Mouse (Mus musculus): ENCODE results near the gene Ccdc191. TPM values are rescaled to one million over a fixed set of nuclear protein-coding genes. Genes with fewer than 3 reads are reported as not detected.

Ccdc191 gene
- total RNA-seq, 2 experiments from 2014 or later = 4.5 to 7.2 TPM

DNA sequence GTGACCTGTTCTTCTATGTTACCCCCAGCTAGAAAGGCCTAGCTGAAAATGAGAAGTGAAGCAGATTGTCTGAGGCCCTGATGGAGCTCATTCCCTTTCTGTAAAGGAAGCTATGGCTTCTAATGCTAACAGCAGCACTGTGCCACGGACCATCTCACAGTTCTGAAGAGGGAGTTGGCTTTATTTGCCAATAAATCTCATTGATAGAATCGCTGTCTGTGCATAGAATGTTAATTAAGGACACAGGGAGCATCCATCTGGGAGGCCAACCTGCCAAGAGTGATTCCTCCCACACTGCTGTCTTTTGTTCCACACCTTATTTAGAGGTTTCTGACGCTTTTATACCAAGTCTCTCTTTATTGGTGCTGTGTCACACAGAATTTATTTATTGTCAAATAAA, 41.9 kb downstream of the Ccdc191 start:
- no peak for DNase-seq

- DNase-seq = no peak
Measured at GRCm38 (mm10) chr16:43932319-43932718, 42.7 kb downstream of the Ccdc191 start.

DNA sequence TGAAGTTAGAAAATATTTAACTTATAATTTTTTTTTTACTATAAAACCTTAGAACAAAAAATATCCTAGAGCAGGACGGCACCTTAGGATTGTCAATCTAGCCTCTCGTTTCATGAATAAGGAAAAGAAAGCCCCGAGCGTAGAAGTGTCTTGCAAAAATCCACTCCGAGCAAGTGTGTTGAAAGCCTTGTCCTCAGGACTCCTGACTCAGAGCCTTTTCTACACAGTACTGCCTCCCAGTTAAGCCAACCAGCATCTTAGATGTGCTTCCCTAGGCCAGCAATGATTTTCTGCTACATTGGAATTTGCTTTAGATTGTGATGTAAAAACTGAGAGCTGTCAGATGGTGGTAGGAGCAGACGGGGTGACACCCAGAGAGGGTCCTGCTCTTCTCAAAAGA, 43.4 kb downstream of the Ccdc191 start:
- no peak for DNase-seq

- DNase-seq = no peak
Measured at GRCm38 (mm10) chr16:43934856-43935255, 45.3 kb downstream of the Ccdc191 start.

GRCm38 (mm10) chr16:43935367-43935766, 45.8 kb downstream of the Ccdc191 start:
- no peak for DNase-seq

DNA sequence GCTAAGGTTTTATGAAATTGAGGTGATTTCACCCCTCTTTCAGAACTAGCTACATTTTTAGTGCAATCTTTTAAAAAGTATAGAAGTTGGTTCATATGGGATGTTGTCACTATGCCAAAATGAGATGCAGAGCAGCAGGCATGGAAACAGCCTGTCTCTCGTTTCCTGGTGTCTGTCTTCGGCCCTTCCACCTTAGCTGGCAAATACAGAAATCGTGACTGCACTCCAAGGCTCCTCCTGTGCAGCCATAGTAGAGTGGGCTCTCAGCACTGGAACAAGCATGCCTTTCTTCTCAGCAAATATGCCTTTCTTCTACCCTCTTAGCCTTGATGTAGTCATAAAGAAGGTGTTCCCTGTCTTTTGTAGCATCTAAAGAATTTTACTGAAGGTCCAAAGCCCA, 46.3 kb downstream of the Ccdc191 start:
- DNase-seq = no peak

- DNase-seq = peak; percentile 20
Measured at GRCm38 (mm10) chr16:43940846-43941245, 51.2 kb downstream of the Ccdc191 start.

DNA sequence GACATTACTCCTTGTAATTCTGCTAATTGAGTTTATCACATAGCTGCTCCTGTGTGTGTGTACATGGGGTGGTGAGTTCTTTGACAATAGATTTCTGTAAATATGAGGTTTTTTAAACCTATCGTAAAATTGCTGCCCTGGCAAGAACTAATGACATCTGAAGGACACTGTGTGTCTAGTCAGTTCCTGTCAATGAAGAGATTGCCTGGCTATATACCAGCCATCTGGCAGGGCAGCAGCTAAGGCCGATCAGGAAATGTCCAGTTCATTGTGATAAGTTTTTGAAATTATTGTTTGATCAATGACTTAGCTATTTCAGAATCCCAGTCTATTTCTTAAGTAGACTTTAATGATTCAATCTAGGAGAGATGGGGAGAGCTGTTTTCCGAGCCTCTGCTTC, 55.8 kb downstream of the Ccdc191 start:
- DNase-seq = no peak

GRCm38 (mm10) chr16:43945869-43946268, 56.3 kb downstream of the Ccdc191 start:
- no peak for DNase-seq

DNA sequence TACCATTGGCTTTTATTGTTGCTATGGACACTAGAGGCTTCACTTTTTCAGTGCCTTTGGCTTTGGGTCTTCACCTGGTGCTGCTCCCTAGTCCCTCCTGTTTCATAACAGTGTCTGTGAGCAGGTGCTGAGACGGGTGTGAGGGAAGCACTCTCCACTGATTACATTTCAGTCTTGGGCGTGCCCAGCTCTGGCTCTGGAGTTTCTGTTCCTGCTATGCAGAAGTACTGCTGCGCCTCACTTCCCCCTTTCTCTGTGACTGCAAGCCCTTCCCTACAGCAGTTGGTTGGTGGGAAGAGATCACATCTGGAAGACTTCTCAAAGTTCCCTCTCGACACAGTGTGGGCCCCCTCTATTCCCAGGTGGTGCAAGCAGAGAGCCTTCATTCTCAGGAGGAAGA, 62.0 kb downstream of the Ccdc191 start:
- DNase-seq = no peak

DNA sequence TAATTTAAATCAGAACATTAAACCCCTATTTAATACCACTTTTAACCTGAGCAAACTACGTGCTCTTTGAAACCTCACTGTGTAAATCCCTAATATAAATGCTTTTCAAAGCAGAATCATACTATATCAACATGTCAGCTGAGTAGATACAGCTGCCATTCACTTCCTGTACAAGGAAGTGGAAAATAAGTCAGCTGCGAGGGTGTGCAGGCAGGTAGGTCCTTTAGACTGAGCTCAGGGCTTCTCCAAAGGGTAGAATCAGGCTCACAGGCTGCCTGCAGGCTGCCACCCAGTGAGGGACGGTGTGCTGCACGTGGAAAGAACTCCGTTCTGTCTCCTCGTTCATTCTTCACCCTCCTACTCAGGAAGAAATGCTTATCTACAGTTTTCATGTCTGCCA, 65.3 kb downstream of the Ccdc191 start:
- DNase-seq = no peak

- no peak for DNase-seq
Measured at GRCm38 (mm10) chr16:43958038-43958437, 68.4 kb downstream of the Ccdc191 start.

- DNase-seq = no peak
Measured at GRCm38 (mm10) chr16:43963291-43963690, 73.7 kb downstream of the Ccdc191 start.

- no peak for DNase-seq
Measured at GRCm38 (mm10) chr16:43963780-43964179, 74.2 kb downstream of the Ccdc191 start.

DNA sequence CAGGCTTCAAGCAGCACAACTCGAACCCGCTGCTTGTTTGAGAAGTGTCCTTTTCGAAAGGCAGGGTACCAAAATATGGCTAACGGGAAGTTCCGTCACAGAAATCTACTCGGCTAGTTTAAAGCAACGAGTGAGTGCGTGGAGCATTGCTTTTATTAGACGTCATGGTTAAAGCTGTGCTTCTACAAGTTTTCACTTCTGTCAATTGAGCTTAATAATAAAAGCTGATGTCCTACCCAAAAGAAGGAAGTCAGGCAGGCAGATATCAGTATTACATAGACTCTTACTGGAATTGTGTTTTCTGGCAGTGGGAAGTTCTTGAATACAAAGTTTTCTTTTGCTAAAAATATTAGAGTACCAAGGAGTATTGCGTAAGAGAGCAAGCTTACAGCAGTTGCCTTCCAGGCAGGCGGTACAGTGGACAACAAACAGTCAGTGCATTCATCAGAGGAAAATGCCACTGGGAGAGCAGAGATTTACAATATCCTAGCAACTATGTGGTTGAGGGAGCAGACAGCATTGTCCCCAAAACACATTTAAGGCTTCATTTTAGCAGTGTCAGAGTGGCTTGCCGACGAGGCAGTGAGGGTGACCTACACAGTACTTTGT, 76.3 kb downstream of the Ccdc191 start:
- no peak for DNase-seq

- no peak for DNase-seq
Measured at GRCm38 (mm10) chr16:43970426-43970825, 80.8 kb downstream of the Ccdc191 start.

DNA sequence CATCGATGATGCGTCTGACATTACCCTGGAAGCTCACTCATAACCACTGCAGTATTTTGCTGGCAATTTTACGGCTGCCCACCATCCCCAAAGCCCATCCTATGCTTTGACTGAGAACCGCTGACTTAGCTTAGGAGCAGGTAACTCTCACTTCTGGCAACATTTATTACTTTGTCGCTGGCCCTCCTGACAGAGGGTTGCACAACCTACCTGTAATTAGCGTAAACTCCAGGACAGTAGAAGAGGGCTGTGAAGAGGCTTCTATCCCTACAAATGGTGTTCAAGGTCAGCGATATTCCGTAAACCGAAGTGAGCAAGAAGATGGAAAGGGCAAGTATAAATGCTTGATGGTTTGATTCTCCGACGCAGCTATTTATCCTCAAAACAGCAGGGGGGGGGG, 81.6 kb downstream of the Ccdc191 start:
- DNase-seq = no peak

DNA sequence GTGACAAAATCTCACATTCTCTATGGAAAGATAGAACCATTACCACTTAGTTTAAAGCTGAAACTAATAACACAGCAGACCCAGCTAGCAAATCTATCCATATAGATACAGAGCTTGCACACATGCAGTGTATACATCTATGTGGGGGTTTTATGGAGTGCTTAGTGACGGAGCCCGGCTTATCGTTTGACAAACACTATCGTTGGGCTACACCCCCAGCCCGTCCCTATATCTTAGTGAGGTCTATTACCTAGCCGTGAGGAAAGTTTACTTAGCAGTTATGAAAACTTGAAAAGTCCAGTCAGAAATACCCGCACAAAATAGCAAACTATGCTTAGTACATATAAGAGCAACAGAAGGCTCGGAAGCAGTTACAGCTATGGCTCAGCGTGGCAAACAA, 82.1 kb downstream of the Ccdc191 start:
- no peak for DNase-seq

DNA sequence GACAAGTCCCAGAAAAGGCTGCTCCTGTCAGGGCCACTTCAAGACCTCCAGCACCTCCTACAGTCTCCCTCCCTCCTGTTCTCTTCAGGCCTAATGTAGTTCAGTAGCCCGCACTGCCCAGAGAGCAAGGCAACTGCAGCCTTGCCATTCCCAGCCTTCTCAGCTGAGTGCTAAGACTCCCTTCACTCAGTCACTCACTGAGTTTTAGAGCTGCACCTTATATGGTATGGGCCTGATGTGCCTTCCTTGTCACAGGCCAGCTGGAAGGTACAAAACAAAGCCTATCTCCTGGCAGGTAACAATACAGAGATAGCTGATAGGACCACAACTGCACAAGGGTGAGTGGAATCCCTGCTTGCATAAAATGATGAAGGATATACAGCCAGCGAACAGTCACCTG, 82.8 kb downstream of the Ccdc191 start:
- DNase-seq = no peak

DNA sequence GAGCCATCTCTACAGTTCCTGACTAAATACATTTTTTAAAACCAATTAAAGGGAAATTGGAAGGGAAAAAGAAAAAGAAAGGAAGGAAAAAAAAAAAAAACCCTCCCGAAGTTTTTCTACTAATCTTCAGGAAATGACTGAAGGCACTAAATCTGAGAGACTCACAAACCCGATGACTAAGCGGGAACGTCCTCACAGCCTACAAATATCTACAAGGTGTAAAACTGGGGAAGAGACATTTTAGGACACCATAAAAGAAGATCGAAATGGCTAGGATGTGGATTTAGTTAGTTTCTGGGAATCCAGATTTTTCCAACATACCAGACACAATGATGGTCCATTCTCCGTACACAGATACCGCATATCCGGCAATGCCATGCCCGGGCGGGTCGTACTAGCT, 83.5 kb downstream of the Ccdc191 start:
- no peak for DNase-seq

- DNase-seq = no peak
Measured at GRCm38 (mm10) chr16:43973606-43974220, 84.1 kb downstream of the Ccdc191 start.

DNA sequence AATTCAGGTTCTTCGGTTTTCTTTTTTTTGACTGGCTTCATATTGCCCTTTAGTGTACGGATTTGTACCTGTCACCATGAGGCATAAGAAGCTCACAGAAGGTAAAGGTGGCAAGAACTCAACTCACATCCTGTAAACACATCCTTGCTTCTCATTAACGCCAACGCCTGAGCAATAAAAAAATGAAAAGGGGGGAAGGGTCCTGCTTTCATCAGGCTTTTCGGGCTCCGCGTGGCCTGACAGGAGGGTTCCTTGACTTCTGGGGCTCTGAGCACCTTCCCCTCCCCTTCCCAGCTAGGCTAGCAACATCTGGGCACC, 89.4 kb downstream of the Ccdc191 start:
- no peak for DNase-seq

GRCm38 (mm10) chr16:43979328-43980109, 89.9 kb downstream of the Ccdc191 start, which contains the start of gene Zdhhc23:
Gene Zdhhc23 (minus strand): TSS chr16:43979791.
- DNase-seq = peak; percentile 65

GRCm38 (mm10) chr16:43980110-43980609, 90.6 kb downstream of the Ccdc191 start:
- DNase-seq = no peak
